Mouse (Mus musculus) stomach, embryonic 14.5 days (tissue): ENCODE results near the gene Pcdh19. TPM values are rescaled to one million over a fixed set of nuclear protein-coding genes. Genes with fewer than 3 reads are reported as not detected.

Source experiments
- ATAC-seq: fragments of 200-750 bp; cut with Nextera tagmentation; 2 replicates; pipeline ENCODE4 v1.8.0; 2017; ENCODE audit warnings: low read depth, moderate TSS enrichment; ENCODE audit not compliant: insufficient number of reproducible peaks, insufficient read depth, low FRiP score
- H3K27ac ChIP-seq: fragments of 300-500 bp; sonication (generic); 2 replicates; pipeline ENCODE4 v1.5.1; 2014; ENCODE audit warnings: mild to moderate bottlenecking, low read length, moderate library complexity, mixed read lengths
- H3K27me3 ChIP-seq: fragments of 300-500 bp; sonication (generic); 2 replicates; pipeline ENCODE4 v1.6.1; 2014; ENCODE audit warnings: low read length, control low read depth, mixed read lengths; ENCODE audit not compliant: control insufficient read depth, insufficient read depth
- H3K36me3 ChIP-seq: fragments of 300-500 bp; sonication (generic); 2 replicates; pipeline ENCODE4 v1.6.1; 2014; ENCODE audit warnings: mild to moderate bottlenecking, control low read depth, low read length, moderate library complexity, mixed read lengths; ENCODE audit not compliant: control insufficient read depth, insufficient read depth
- H3K4me1 ChIP-seq: fragments of 300-500 bp; sonication (generic); 2 replicates; pipeline ENCODE4 v1.6.1; 2014; ENCODE audit warnings: low read length, control low read depth, mixed read lengths; ENCODE audit not compliant: control insufficient read depth, insufficient read depth
- H3K4me2 ChIP-seq: fragments of 300-500 bp; sonication (generic); replicated peaks from 2 replicates; pipeline ENCODE4 v1.6.1; 2014; ENCODE audit warnings: low read depth, low read length, control low read depth
- H3K4me3 ChIP-seq: fragments of 300-500 bp; sonication (generic); 2 replicates; pipeline ENCODE4 v1.5.1; 2014; ENCODE audit warnings: low read depth, low read length, control low read depth
- H3K9ac ChIP-seq: fragments of 300-500 bp; sonication (generic); replicated peaks from 2 replicates; pipeline ENCODE4 v1.6.1; 2014; ENCODE audit warnings: low read depth, mild to moderate bottlenecking, control low read depth, low read length, moderate library complexity, mixed read lengths
- H3K9me3 ChIP-seq: fragments of 300-500 bp; sonication (generic); 2 replicates; pipeline ENCODE4 v1.6.1; 2016; ENCODE audit warnings: low read depth, low read length, control low read depth; ENCODE audit not compliant: control insufficient read depth
- WGBS: fragments of 180-500 bp; shearing (Covaris S2); extraction: QIAGEN DNeasy Blood & Tissue Kit; methylation state at CpG from one replicate; pipeline ENCODE4 v1.1.7; 2014; 5-methylcytosine and 5-hydroxymethylcytosine counted together
- polyA plus RNA-seq: library from polyadenylated mRNA; unstranded; fragments of >200 nt; fragmentation: Nextera tagmentation; extraction: Ambion mirVana; gene quantifications from 2 replicates; pipeline ENCODE4 v1.2.1, GENCODE M21; 2014

The Pcdh19 gene
- polyA plus RNA-seq, 1 experiment from 2014 or later = 6.9 TPM

DNA sequence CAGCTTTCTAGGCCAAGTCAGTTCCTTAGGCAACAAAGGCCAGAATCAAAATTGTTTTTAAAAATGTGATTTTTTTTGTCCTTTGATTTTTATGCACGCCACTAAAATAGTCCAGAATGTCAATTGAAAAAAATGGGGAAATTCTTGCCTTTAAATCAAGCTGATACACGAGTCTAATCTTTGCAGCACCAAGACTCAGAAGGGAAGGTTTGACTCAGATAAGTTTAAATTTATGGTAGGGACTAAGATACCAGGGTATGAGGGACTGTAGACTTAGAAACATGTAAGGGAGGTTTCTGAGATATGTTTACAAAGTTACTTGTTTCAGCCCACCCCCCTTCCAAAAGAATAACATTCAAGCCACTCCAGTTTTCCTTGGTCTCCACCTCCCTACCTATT is 3.6 kb upstream of the Pcdh19 start:
- no peak overlapping the region for H3K9ac ChIP-seq
- no peaks in the 10 kb centered on the region for H3K4me1 ChIP-seq
- no peaks in the 10 kb centered on the region for H3K9me3 ChIP-seq
- no peak overlapping the region for H3K27ac ChIP-seq
- WGBS = 52% methylated on average over 2 of the region's 2 CpGs
- no peak overlapping the region for H3K4me3 ChIP-seq
- H3K36me3 ChIP-seq = no peaks in the 10 kb centered on the region
- no peak for ATAC-seq
- no peak overlapping the region for H3K4me2 ChIP-seq
- H3K27me3 ChIP-seq = no peaks in the 10 kb centered on the region

DNA sequence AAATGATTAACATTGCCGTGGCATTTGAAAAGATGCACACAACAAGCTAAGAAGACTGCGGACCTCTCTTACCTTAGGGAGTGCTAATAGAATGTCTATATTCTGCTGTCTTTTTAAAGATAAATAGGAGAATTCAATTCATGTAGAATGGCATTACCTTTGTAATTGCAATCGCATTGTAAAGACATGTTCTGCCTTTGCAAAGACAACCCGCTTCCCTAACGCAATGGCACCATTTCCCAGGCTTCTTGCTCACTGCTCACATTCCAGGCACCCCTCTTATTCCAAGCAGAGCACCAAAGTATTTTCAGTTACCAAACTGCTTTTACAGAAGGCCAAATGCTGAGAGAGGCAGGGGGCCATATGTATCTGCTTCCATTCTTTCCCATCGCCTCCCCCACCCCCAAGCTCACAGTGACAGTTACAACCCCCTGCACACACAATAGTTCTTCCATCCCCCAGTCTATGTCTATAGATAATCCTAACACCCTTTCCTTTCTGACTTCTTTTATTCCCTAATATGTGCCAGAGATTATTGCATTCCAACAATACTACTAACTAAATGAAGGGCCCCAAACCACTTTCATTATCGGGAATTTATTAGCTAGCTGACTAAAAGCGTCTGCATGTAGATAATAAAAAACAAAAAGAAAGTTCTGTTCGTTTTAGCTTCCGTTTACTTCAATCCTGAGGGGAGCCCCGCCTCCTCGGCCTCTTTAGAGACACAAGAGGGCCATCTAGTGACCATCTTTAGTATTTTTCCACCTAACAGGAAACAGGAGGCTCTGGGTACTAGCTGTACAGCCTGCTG is 3.0 kb upstream of the Pcdh19 start:
- ATAC-seq = no peak
- Histone ChIP-seq H3K9me3 (no peaks in the 10 kb centered on the region), H3K27me3 (no peaks in the 10 kb centered on the region), H3K4me3 (peak overlapping the region; percentile 9; the same call in 1 of the 2 replicates), H3K4me1 (no peaks in the 10 kb centered on the region), H3K27ac (no peak overlapping the region), H3K4me2 (peak overlapping the region; percentile 65), H3K9ac (no peak overlapping the region), H3K36me3 (no peaks in the 10 kb centered on the region)
- 13% methylated on average over 12 of the region's 12 CpGs for WGBS

DNA sequence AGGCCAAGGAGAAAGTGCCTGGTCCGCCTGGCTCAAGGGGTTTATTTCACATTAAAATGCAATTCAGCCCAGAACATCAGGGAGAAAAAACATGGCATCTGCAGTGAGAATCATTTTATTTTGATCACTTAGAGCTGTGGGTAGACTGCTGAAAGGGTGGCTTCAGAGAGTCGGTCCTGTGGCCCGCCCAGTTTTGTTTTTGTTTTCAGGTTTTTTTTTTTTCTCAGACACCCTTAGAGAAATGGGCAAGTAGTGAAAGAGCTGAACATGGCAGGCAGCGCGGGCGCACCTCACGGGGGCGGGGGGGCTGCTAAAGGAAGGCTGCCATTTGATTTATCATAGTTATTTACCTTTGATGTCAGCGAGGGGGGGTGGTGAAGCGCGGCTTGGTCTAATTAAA is 2.0 kb upstream of the Pcdh19 start:
- Histone ChIP-seq H3K4me2 (peak overlapping the region; percentile 65), H3K27me3 (no peaks in the 10 kb centered on the region), H3K36me3 (no peaks in the 10 kb centered on the region), H3K9me3 (no peaks in the 10 kb centered on the region), H3K4me3 (peak overlapping the region; percentile 9), H3K4me1 (no peaks in the 10 kb centered on the region), H3K27ac (no peak overlapping the region), H3K9ac (no peak overlapping the region)
- WGBS = 12% methylated on average over 11 of the region's 11 CpGs
- ATAC-seq = no peak

DNA sequence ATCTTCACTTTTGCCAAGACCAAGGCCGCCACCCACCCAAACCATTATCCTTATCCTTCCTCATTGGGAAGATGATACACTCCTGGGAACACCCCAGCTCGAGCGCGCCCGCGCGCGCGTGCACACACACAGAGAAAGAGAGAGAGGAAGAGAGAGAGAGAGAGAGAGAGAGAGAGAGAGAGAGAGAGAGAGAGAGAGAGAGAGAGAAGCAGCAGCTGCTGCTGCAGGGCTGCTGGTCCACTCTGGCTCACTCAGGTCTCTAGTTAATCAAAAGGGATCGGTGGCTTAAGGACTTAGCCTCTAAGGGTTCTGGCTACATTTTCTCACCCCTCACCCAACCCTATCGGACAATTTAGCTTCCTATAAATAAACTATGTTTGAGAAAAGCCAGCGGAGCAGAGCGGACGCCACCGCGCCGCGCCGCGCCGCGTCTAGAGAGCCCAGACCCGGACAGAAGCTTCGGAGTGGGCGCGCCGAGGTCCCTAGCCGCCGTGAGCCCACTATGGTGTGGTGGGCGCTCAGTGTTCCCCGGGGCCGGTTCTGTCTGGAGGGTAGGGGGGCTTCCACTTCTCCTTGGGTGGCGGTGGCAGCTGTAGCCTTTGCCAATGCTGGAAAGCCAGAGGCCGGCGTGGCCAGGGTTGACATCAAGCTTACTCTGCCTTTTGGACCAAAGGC is 926 bp upstream of the Pcdh19 start:
- Histone ChIP-seq H3K9me3 (no peaks in the 10 kb centered on the region), H3K27me3 (no peaks in the 10 kb centered on the region), H3K9ac (no peak overlapping the region), H3K36me3 (no peaks in the 10 kb centered on the region), H3K4me3 (peak overlapping the region; percentile 47), H3K27ac (no peak overlapping the region), H3K4me2 (peak overlapping the region; percentile 65), H3K4me1 (no peaks in the 10 kb centered on the region)
- no peak for ATAC-seq
- 16% methylated on average over 35 of the region's 35 CpGs for WGBS

DNA sequence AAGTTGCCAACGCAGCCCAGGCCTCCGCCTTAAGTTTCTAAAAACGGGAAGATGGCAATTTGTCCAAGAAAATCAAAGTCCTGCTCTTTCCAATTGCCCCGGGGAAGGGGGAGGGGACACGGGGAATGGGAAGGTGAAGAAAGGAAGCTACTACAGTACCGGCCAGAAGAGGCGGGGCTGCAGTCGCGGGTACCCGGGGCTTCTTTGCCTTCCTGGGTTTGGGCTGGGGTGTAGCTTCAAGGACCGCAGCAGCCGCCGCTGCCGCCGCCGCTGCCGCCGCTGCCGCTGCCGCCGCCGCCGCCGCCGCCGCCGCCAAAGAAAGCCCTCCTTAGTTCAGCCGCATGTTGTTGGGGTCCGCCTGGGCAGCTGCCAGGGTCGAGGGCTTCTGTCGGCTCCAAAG is 631 bp downstream of the Pcdh19 start:
- no peaks in the 10 kb centered on the region for H3K27me3 ChIP-seq
- peak overlapping the region; percentile 36; the same call in 1 of the 2 replicates for H3K9ac ChIP-seq
- no peak overlapping the region; the same call in 1 of the 2 replicates for H3K27ac ChIP-seq

DNA sequence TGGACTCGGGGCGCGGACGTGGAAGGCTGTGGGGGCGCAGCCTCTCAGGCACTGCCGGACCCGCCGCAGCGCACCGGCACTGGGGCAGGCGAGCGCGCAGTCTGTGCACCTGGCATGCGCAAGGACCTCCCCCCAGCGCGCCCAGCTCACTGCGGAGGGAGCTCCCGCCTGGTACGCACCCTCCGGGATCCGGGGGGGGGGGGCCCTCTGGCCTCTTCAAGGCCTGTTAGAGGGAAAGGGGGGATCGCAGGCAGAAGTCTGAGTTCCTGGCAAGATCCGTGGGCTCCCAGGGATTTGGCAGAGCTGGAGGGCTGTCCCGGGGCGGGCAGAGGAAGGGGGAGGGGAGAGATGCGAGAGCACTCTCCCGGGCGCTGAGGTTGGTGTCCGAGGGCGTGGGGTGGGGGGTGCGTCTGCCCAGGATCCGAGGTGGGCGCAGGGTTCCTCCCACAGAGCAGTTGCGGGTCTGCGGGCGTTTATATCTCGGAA is 1.1 kb downstream of the Pcdh19 start:
- ATAC-seq = no peak

More for the DNA sequence above, 631 bp downstream of the Pcdh19 start:
- Histone ChIP-seq H3K4me1 (no peaks in the 10 kb centered on the region), H3K9me3 (no peaks in the 10 kb centered on the region), H3K4me2 (peak overlapping the region; percentile 65), H3K36me3 (no peaks in the 10 kb centered on the region), H3K4me3 (peak overlapping the region; percentile 47)
- no peak for ATAC-seq
- 13% methylated on average over 28 of the region's 31 CpGs for WGBS

DNA sequence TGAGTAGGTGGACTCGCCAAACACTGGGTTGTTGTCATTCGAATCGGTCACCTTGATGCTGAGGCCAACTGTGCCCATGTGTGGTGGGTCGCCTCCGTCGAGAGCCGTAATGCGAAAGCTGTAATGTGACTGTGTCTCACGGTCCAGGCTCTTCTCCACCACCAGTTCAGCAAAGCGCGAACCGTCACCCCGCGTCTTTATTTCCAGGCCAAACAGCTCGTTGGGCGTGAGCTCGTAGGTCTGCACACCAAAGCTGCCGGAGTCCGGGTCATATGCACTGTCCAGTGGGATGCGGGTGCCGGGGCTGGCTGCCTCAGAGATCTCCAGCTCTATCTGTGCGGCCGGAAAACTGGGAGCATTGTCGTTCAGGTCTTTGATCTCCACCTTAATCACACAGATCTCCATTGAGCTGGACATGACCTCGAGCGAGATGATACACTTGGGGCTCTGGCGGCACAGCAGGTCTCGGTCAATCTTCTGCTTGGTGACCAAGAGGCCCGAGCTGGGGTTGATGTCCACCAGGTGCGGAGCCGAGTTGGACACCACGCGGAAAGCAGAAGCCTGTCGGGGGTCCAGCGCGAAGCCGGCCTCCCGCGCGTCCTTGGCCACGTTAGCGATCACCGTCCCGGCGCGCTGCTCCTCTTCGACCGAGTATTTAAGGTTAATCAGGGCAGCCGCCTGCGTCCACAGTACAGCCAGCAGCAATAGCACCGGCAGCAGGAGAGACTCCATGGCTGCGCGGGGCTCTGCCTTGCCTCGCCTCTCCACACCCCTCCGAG is 2.1 kb downstream of the Pcdh19 start:
- no peaks in the 10 kb centered on the region for H3K4me1 ChIP-seq
- no peak overlapping the region for H3K27ac ChIP-seq
- peak overlapping the region; percentile 47 for H3K4me3 ChIP-seq
- H3K27me3 ChIP-seq = no peaks in the 10 kb centered on the region
- peak overlapping the region; percentile 65 for H3K4me2 ChIP-seq
- H3K9me3 ChIP-seq = no peaks in the 10 kb centered on the region
- 32% methylated on average over 54 of the region's 55 CpGs for WGBS
- ATAC-seq = no peak
- no peaks in the 10 kb centered on the region for H3K36me3 ChIP-seq
- H3K9ac ChIP-seq = 0 out of 2 replicates have a peak overlapping the region, but pooled peaks have one; percentile 10

More for the DNA sequence above, 1.1 kb downstream of the Pcdh19 start:
- no peak overlapping the region for H3K27ac ChIP-seq
- H3K36me3 ChIP-seq = no peaks in the 10 kb centered on the region
- H3K4me1 ChIP-seq = no peaks in the 10 kb centered on the region
- peak overlapping the region; percentile 47 for H3K4me3 ChIP-seq
- H3K9ac ChIP-seq = peak overlapping the region; percentile 18; the same call in 1 of the 2 replicates
- H3K27me3 ChIP-seq = no peaks in the 10 kb centered on the region
- H3K9me3 ChIP-seq = no peaks in the 10 kb centered on the region
- whole genome bisulfite sequencing = 27% methylated on average over 18 of the region's 37 CpGs
- peak overlapping the region; percentile 65 for H3K4me2 ChIP-seq

DNA sequence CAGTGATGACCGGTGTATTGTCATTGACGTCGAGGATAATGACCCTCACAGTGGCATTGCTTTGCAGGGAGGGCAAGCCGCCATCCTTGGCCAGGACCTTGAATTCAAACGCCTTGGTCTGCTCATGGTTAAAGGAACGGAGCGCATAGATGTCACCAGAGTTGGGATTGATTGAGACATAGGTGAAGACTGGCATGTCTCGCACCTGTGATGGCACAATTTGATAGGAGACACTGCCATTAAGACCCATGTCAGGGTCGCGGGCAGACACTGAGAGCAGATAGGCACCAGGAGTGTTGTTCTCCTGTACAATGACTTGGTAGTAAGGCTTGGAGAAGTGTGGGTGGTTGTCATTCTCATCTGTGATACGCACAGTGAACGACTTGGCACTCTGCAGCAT is 3.2 kb downstream of the Pcdh19 start:
- peak overlapping the region; percentile 47; the same call in 1 of the 2 replicates for H3K4me3 ChIP-seq
- H3K9me3 ChIP-seq = no peaks in the 10 kb centered on the region
- no peak overlapping the region for H3K27ac ChIP-seq
- H3K36me3 ChIP-seq = no peaks in the 10 kb centered on the region
- no peak for ATAC-seq
- H3K4me2 ChIP-seq = peak overlapping the region; percentile 65; the same call in 1 of the 2 replicates
- no peaks in the 10 kb centered on the region for H3K4me1 ChIP-seq
- H3K27me3 ChIP-seq = no peaks in the 10 kb centered on the region
- 50% methylated on average over 12 of the region's 12 CpGs for WGBS
- no peak overlapping the region for H3K9ac ChIP-seq
